Mouse (Mus musculus) brain, adult 10 weeks (tissue): ENCODE results near the gene Kitl. TPM values are rescaled to one million over a fixed set of nuclear protein-coding genes. Genes with fewer than 3 reads are reported as not detected.

Experiments
- polyA plus RNA-seq: library from polyadenylated mRNA; stranded (reverse); fragments of 350-450 nt; fragmentation: Illumina TruSeq; extraction: RNeasy Lipid Tissue Mini Kit (QIAGEN cat#74804); gene quantifications from one replicate; pipeline ENCODE4 v1.2.3, GENCODE M21; 2015; ENCODE audit warnings: low read depth, low replicate concordance

Gene Kitl
- 38.1 TPM for polyA plus RNA-seq

DNA sequence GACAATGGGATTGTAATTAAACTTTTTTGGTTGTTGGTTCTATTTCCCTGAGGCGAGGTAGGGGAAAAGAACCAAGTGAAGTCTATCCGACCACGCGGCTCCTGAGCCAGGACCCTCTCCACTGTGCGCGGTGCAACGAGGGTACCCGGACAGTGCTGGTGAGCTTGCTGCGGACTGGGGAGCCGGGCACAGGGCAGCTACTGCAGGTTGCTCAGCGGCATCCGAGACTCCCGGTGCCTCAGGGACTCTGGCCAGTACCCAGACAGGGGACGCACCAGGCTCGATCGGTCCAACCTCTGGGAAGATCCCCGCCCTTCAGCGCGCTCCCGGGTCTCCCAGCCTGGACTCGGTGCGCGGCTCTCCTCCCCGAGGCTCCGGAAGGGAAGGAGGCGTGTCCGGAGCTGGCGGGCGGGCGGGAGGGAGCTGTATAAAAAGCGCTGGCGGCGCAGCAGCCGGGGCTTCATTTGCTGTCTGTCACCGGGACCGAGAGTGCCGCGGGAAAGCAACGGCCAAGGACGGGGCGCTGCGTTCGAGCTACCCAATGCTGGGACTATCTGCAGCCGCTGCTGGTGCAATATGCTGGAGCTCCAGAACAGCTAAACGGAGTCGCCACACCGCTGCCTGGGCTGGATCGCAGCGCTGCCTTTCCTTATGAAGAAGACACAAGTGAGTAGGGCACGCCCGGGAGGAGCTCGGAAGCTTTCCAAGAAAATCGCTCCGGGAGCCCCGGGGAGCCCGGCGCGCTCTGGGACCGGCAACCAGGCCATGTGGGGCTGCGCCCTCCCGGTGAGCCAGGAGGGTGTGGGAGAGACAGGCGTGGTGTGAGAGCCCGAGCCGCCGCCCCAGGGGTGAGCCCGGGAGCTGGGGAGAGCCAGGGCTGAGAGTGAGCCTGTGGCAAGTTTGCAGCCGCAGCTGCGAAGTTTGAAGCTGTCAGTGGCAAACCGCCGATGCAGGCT lies at the start of gene Kitl:
Gene Kitl, plus strand, starts transcription at position 261 of the 956 bp plus-strand sequence.

